Mouse (Mus musculus) 3134 (cell line): ENCODE data around the gene Mettl26.
A peak's percentile ranks its signal among the peaks of the same experiment; 100 is the strongest.

ENCODE experiments used
- DNase-seq: peaks from one replicate; pipeline ENCODE4 v3.0.0-alpha.2; 2011; ENCODE audit warnings: low spot score; ENCODE audit not compliant: insufficient read length; ENCODE audit errors: extremely low read depth

Mettl26 gene

GRCm38 (mm10) chr17:25880913-25881641, 6.2 kb downstream of the Mettl26 start:
- no peak for DNase-seq

- DNase-seq, result no peak
Measured at GRCm38 (mm10) chr17:25881691-25882090, 6.8 kb downstream of the Mettl26 start.

- DNase-seq, result no peak
Measured at GRCm38 (mm10) chr17:25882306-25882705, 7.4 kb downstream of the Mettl26 start.

GRCm38 (mm10) chr17:25883268-25883667, 8.4 kb downstream of the Mettl26 start:
- no peak for DNase-seq

- no peak for DNase-seq
Measured at GRCm38 (mm10) chr17:25883824-25884223, 8.9 kb downstream of the Mettl26 start.

- DNase-seq, result no peak
Measured at GRCm38 (mm10) chr17:25885636-25886035, 10.8 kb downstream of the Mettl26 start.

GRCm38 (mm10) chr17:25886806-25887205, 11.9 kb downstream of the Mettl26 start:
- DNase-seq, result no peak

GRCm38 (mm10) chr17:25887467-25887866, 12.6 kb downstream of the Mettl26 start:
- no peak for DNase-seq

- DNase-seq, result no peak
Measured at GRCm38 (mm10) chr17:25888837-25889236, 14.0 kb downstream of the Mettl26 start.

GRCm38 (mm10) chr17:25893975-25894617, 19.2 kb downstream of the Mettl26 start:
- DNase-seq, result no peak

- DNase-seq, result no peak
Measured at GRCm38 (mm10) chr17:25895415-25895814, 20.5 kb downstream of the Mettl26 start.

- DNase-seq, result no peak
Measured at GRCm38 (mm10) chr17:25895891-25896290, 21.0 kb downstream of the Mettl26 start.

GRCm38 (mm10) chr17:25900193-25900592, 25.3 kb downstream of the Mettl26 start:
- no peak for DNase-seq

- DNase-seq, result no peak
Measured at GRCm38 (mm10) chr17:25903061-25903460, 28.2 kb downstream of the Mettl26 start.

GRCm38 (mm10) chr17:25907640-25908039, 32.8 kb downstream of the Mettl26 start:
- DNase-seq, result no peak

- peak; percentile 45 for DNase-seq
Measured at GRCm38 (mm10) chr17:25911816-25912215, 36.9 kb downstream of the Mettl26 start.

GRCm38 (mm10) chr17:25913186-25913876, 38.5 kb downstream of the Mettl26 start:
- no peak for DNase-seq

GRCm38 (mm10) chr17:25913877-25914275, 39.0 kb downstream of the Mettl26 start:
- DNase-seq, result no peak

- no peak for DNase-seq
Measured at GRCm38 (mm10) chr17:25914295-25914694, 39.4 kb downstream of the Mettl26 start.

- DNase-seq, result no peak
Measured at GRCm38 (mm10) chr17:25916931-25917647, 42.2 kb downstream of the Mettl26 start.
